Mouse (Mus musculus): ENCODE measurements around the gene Olfr1354.
"Not testable (repeated sequence)": the region's sequence is repeated elsewhere in the genome, so short reads cannot be mapped to it uniquely, and the experiment has no call there.

Gene Olfr1354

GRCm38 (mm10) chr10:78912871-78913270 lies at the start of gene Olfr1354:
Olfr1354 (plus strand) TSS chr10:78913171.
- DNase-seq (ENCODE audit: low spot score) = not testable (repeated sequence)

GRCm38 (mm10) chr10:78875240-78875639 lies 37.7 kb upstream of the Olfr1354 start, which contains the start of gene Olfr1355:
Olfr1355 (plus strand) TSS chr10:78875540.
- no peak for DNase-seq (ENCODE audit: low spot score)

GRCm38 (mm10) chr10:78950336-78950735 lies 37.4 kb downstream of the Olfr1354 start, which contains the start of gene Olfr8:
Olfr8 (plus strand) TSS chr10:78950636.
- not testable (repeated sequence) for DNase-seq (ENCODE audit: low spot score)

- DNase-seq (ENCODE audit: low spot score) = not testable (repeated sequence)
These were observed 50.0 kb downstream of the Olfr1354 start, which contains the start of gene Olfr1353 for GRCm38 (mm10) chr10:78963009-78963408. Olfr1353 (plus strand) TSS chr10:78963309.
